Mouse (Mus musculus) midbrain, embryonic 13.5 days (tissue): ENCODE data around the gene Fmo5. TPM values are rescaled to one million over a fixed set of nuclear protein-coding genes. Genes with fewer than 3 reads are reported as not detected.

Experiments
- microRNA-seq: library from miRNA; unstranded; fragments of <30 nt; microRNA quantifications from one replicate; pipeline ENCODE4, GENCODE M21; 2016
- polyA plus RNA-seq: library from polyadenylated mRNA; unstranded; fragments of >200 nt; fragmentation: Nextera tagmentation; extraction: Ambion mirVana; gene quantifications from 2 replicates; pipeline ENCODE4 v1.2.1, GENCODE M21; 2015

Gene Fmo5
- polyA plus RNA-seq, 1 experiment from 2014 or later, result 0.71 TPM

Small RNAs within 50 kb of the gene (microRNA-seq; reads per million reads assigned to microRNA genes)
- gene Mir7225, result not detected

Other genes with a start within 250 kb of the Fmo5 start
- not detected in 2 replicates for gene Olfr1402, start 206.8 kb upstream of the Fmo5 start, polyA plus RNA-seq
- 7.2 and 8.2 TPM in 2 replicates for gene Chd1l, start 18.6 kb upstream of the Fmo5 start, polyA plus RNA-seq
- 7.3 and 7.5 TPM in 2 replicates for gene Prkab2, start 29.4 kb downstream of the Fmo5 start, polyA plus RNA-seq
- gene Gm17651, start 45.9 kb downstream of the Fmo5 start, polyA plus RNA-seq, result not detected in 2 replicates